Mouse (Mus musculus) layer of hippocampus, adult 11-12 months (tissue): ENCODE measurements at regions not wholly inside any gene's neighbourhood (a gene's known extent, or its start where the extent isn't known, plus 50 kb on each side); places are given as distances from the start of the nearest gene placed in this dataset.

Source experiments
- DNase-seq: peaks from one replicate; pipeline ENCODE4 v3.0.0; 2022; ENCODE audit warnings: low spot score

- no peak for DNase-seq
Measured at GRCm38 (mm10) chr16:95886131-95886530, 104.6 kb downstream of the Psmg1 start.

GRCm38 (mm10) chr16:95873297-95873696, 117.5 kb downstream of the Psmg1 start:
- DNase-seq: no peak

GRCm38 (mm10) chr16:95872436-95872835, 118.3 kb downstream of the Psmg1 start:
- DNase-seq: no peak

- DNase-seq: no peak
Measured at GRCm38 (mm10) chr16:95870291-95870690, 120.5 kb downstream of the Psmg1 start.

- no peak for DNase-seq
Measured at GRCm38 (mm10) chr16:95869501-95869900, 121.3 kb downstream of the Psmg1 start.

- DNase-seq: no peak
Measured at GRCm38 (mm10) chr16:95868896-95869295, 121.9 kb downstream of the Psmg1 start.

GRCm38 (mm10) chr16:95867516-95867915, 123.2 kb downstream of the Psmg1 start:
- DNase-seq: no peak

GRCm38 (mm10) chr16:95866866-95867420, 123.8 kb downstream of the Psmg1 start:
- no peak for DNase-seq

GRCm38 (mm10) chr16:95865603-95866002, 125.2 kb downstream of the Psmg1 start:
- no peak for DNase-seq

- no peak for DNase-seq
Measured at GRCm38 (mm10) chr16:95864646-95865045, 126.1 kb downstream of the Psmg1 start.

GRCm38 (mm10) chr16:95864106-95864505, 126.7 kb downstream of the Psmg1 start:
- DNase-seq: no peak

- no peak for DNase-seq
Measured at GRCm38 (mm10) chr16:95863565-95863964, 127.2 kb downstream of the Psmg1 start.

GRCm38 (mm10) chr16:95862621-95863020, 128.1 kb downstream of the Psmg1 start:
- no peak for DNase-seq

GRCm38 (mm10) chr16:95861231-95861690, 129.5 kb downstream of the Psmg1 start:
- no peak for DNase-seq

GRCm38 (mm10) chr16:95860810-95861209, 129.9 kb downstream of the Psmg1 start:
- no peak for DNase-seq

GRCm38 (mm10) chr16:95860111-95860510, 130.6 kb downstream of the Psmg1 start:
- no peak for DNase-seq

GRCm38 (mm10) chr16:95857403-95857802, 133.4 kb downstream of the Psmg1 start:
- no peak for DNase-seq

- DNase-seq: no peak
Measured at GRCm38 (mm10) chr16:95855230-95855629, 135.5 kb downstream of the Psmg1 start.

- DNase-seq: no peak
Measured at GRCm38 (mm10) chr16:95851907-95852306, 138.9 kb downstream of the Psmg1 start.

- no peak for DNase-seq
Measured at GRCm38 (mm10) chr16:95848555-95849082, 142.1 kb downstream of the Psmg1 start.

GRCm38 (mm10) chr16:95847765-95848483, 142.8 kb downstream of the Psmg1 start:
- no peak for DNase-seq

- no peak for DNase-seq
Measured at GRCm38 (mm10) chr16:95845323-95845860, 143.5 kb downstream of the Ets2 start.

GRCm38 (mm10) chr16:95844691-95845090, 142.8 kb downstream of the Ets2 start:
- DNase-seq: peak; percentile 32
